Mouse (Mus musculus) left cerebral cortex, postnatal 36 days (tissue): Measurements from ENCODE around the gene Derl3. TPM values are rescaled to one million over a fixed set of nuclear protein-coding genes. Genes with fewer than 3 reads are reported as not detected.

Experiments
- DNase-seq, 2 experiments: peaks; one replicate each; pipeline ENCODE4 v3.0.0; 2021 to 2022; ENCODE audit warnings: low spot score in 2 of 2, mixed read lengths in 1 of 2
- intact Hi-C: fragments of 180-260 bp; cut with DNase I; formaldehyde crosslinking; loops from one replicate; pipeline ENCODE4 v1.15.1; 2025
- total RNA-seq, 2 experiments: library from RNA; stranded (reverse); gene quantifications; 2 replicates each; pipeline ENCODE4 v1.2.3; 2021

Gene Derl3
- total RNA-seq, 2 experiments from 2014 or later, result 3.3 to 3.8 TPM

DNA sequence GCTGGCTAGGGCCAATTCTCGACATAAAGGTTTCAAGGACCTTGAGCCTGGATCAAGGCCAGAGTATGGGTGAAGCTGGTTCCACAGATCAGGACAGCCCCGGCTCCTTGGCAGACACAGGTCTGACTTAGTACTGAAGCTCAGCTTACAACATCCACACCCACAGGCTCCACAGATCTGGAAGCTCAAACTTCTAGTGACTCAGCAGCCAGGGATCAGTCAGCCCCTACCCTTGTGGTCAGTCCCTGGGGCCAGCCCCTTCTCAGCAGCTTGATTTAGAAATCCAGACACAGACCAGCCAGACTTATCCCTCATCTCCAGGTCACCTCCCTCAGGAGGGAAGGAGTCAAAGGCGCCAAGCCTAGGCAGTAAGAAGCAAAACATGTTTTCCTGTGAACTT, 5.6 kb downstream of the Derl3 start:
- DNase-seq, result peak in 1 of 2 experiments; percentile 35
- intact Hi-C loops, result loop anchor here (5.0 kb wide), 1 partner anchor 38 kb away; the partner anchor contains the start of gene Mmp11

DNA sequence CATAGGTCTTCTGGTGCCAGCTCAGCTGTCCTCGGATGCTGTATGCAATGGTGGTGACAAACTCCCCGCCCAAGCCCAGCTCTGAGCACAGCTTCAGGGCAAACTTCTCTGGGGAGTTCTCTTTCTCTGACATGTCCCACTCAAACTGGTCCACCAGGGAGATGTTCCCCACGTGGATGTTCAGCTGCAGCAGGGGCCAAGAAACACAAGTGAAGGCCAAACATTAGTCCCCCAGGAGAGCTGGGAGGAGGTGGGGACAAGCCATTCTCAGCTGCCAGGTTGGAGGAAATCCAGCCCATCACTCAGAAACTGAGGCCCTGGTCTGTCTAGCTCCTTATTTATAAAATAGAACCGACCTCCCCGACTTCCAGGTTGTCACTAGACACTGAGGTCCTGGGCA, 11.2 kb downstream of the Derl3 start:
- intact Hi-C loops, result no loop called here
- no peak for DNase-seq

DNA sequence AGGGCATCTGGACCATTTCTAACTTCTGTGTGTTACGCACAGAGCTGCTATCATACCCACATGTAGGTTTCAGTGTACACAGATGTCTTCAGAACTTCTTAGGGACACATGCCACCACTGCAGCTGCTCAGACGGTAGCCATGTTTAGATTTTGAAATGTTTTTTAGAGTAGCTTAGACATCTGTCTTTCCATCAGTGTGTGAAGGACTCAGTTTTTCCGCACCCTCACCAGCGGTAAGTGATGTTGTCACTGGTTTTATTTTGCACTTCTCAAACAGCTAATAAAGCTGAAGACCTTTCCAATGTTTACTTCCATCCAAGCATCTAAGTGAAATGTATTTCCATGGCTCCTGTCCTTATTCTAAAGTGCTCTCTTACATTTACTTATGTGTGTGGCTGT, 13.7 kb downstream of the Derl3 start:
- DNase-seq, result no peak
- intact Hi-C loops, result no loop called here

- intact Hi-C loops, result no loop called here
- DNase-seq, result no peak
Observed at GRCm38 (mm10) chr10:75910698-75911097, 17.5 kb downstream of the Derl3 start.

GRCm38 (mm10) chr10:75913013-75913589, 19.9 kb downstream of the Derl3 start:
- no peak for DNase-seq
- intact Hi-C loops, result no loop called here

DNA sequence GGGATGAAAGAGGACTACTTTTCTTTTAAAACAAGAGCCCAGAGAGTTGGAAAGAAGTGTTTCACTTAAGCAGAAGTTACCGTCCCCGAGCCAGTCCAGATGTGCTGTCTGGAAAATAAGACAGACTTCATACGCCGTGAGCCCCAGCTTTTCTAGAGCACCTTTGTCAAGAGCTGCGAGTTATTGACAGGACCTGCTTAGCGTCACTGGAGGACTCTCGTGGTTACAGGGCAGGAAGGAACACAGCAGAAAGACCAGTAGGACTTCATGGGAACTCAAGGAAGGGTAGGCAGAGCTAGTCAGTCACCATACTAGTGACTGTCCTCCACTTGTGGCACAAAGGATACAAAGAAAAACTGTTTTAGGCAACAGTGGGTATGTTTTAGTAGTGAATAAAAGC, 22.3 kb downstream of the Derl3 start:
- intact Hi-C loops, result no loop called here
- no peak for DNase-seq

DNA sequence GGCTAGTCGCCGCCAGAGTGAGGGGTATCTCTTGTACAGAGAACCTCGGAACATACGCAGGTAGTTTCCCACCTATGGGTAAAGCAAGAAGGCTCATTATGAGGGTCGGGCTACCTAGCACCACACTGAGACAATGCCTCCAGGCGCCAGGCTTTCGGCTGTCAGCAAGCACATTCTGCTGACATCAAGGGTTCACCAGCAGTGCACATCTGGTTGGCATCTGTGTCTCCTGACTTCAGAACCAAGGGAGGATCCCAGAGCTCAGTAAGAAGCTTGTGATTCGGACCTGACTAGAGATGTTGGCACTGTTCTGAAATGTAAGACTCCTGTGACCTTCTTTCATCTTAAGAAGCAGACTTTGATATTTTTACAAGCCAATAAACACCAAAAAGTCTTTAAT, 23.6 kb downstream of the Derl3 start:
- intact Hi-C loops, result no loop called here
- no peak for DNase-seq

GRCm38 (mm10) chr10:75919026-75919425, 25.8 kb downstream of the Derl3 start:
- intact Hi-C loops, result no loop called here

DNA sequence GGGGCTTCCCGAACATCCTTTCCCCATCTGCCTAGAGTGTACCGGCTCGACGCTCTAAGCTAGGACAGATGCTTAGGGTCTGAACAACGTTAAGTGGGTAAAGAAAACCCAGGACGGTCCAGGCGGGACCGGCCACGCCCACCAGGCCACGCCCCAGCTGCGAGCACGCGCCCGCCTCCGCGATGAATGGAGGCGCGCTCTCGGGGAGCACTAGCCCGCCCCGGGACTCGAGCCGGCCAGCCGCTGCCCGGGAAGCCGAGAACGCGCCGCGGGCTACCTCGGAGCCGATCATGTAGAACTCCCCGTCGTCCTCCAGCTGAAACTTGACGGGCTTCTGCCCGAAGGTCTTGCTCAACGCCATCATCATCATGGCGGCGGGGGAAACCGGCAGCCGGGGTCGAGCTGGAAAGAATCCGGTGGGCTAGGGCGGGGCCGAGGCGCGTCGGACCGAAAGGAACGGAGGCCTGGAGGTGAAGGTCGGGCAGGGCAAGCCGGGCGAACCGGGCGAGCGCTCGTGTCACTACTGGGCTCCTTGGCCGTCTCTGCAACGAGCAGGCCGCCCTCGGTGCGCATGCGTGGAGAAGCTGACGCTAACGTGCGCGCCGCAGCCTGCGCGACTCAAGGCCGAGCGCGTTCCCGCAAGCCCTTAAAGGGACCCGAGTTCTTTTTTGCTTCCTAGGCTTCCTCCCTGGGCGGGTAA, 28.0 kb downstream of the Derl3 start, which contains the start of gene Smarcb1:
TSS of gene Smarcb1 (minus strand) at position 592 of the 700 bp plus-strand sequence.
- DNase-seq, result peak; percentile 96 to 97
- intact Hi-C loops, result no loop called here

More at GRCm38 (mm10) chr10:75919026-75919425, 25.8 kb downstream of the Derl3 start:
- no peak for DNase-seq

GRCm38 (mm10) chr10:75921726-75922560, 28.7 kb downstream of the Derl3 start:
- DNase-seq, result no peak
- intact Hi-C loops, result no loop called here

- intact Hi-C loops, result no loop called here
- no peak for DNase-seq
Observed at GRCm38 (mm10) chr10:75924324-75924723, 31.1 kb downstream of the Derl3 start.

DNA sequence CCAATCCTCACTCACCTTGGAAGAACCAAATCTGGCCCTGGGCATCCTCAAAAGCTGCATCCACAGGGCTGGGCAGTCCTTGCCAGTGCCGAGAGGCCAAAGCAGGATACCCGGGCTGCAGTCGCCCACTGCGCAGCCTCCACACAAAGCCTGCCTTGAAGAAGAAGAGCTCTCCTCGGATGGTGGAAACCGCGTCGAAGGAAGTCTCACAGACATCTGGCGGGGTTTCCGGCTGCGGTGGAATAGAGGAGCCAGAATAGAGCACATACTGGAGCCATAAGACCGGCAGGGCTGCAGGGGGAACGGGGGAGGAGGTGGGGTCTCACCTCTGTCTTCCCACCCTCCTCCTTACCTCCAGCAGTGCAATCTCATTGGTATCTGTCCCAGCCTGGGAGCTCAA, 33.2 kb downstream of the Derl3 start:
- DNase-seq, result no peak
- intact Hi-C loops, result no loop called here

GRCm38 (mm10) chr10:75930304-75930703, 37.1 kb downstream of the Derl3 start:
- intact Hi-C loops, result no loop called here
- DNase-seq, result no peak

DNA sequence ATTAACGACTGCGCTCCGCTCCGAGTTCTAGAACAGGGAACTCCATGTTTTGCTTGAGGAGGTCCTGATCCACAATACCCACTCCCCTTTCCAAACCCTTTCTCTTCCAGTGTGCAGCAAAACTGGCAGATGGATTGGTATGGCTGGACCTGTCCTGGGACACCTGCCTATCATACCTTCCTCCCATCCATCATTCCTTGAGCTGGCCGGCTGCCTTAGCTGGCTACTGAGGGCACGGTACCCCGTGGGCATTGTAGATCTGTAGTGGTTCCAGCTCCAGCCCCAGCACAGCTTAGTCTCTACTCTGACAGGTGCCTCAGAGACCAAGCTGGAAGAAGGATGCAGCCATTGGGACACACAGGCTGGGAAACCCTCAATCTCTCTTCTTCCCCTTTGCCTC, 38.1 kb downstream of the Derl3 start:
- intact Hi-C loops, result no loop called here
- no peak for DNase-seq

GRCm38 (mm10) chr10:75932081-75932678, 39.0 kb downstream of the Derl3 start:
- no peak for DNase-seq
- intact Hi-C loops, result no loop called here

DNA sequence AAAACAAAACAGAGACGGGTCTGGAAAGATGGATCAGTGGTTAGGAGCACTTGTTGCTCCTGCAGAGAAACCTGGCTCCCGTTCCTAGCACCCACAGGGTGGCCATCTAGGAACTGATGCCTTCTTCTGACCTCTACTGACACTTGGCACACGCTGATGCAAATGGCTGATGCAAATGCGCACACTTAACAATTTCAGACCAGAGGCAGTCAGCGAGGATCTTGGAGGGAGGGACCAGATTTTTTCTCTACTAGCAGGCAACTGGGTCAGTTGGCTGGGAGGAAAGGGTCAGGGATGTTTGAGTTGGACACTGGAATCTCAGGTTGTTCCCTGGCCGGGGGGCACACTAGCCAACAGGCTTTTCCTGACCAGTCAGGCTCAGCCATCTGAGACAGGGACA, 39.7 kb downstream of the Derl3 start, which contains the start of gene Chchd10:
TSS of gene Chchd10 (plus strand) at position 240 of the 400 bp plus-strand sequence.
- DNase-seq, result no peak
- intact Hi-C loops, result no loop called here

DNA sequence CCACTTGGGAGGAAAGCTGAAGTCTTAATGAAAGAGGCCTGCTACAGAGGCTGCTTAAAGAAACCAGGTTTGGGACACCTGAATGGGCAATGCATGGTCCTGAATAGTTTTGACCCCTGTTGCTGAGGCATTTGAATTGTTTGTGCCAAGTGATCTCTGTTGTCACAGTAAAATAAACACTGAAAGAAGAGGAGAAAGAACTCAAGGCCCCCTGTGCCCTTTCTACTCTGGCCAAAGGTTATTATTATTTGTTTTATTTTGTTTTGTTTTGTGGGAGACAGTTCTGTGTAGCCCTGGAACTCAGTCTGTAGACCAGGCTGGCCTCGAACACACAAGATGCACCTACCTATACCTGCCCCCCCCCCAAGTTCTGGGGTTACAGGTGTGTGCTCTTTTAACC, 41.8 kb downstream of the Derl3 start:
- no peak for DNase-seq
- intact Hi-C loops, result loop anchor here (5.0 kb wide), 1 partner anchor 38 kb away; no protein-coding TSS in a partner anchor

- DNase-seq, result peak; percentile 76 to 81
- intact Hi-C loops, result loop anchor here (5.0 kb wide), 1 partner anchor 39 kb away; no protein-coding TSS in a partner anchor
Observed at GRCm38 (mm10) chr10:75935680-75936541, 42.7 kb downstream of the Derl3 start, which contains the start of gene Mmp11. Gene Mmp11, minus strand, starts transcription at chr10:75936496.
